Mouse (Mus musculus): ENCODE results near the gene Me3. TPM values are rescaled to one million over a fixed set of nuclear protein-coding genes. Genes with fewer than 3 reads are reported as not detected.

Me3 gene
- total and polyA plus RNA-seq, 2 experiments from 2014 or later = 14.7 to 15.6 TPM

DNA sequence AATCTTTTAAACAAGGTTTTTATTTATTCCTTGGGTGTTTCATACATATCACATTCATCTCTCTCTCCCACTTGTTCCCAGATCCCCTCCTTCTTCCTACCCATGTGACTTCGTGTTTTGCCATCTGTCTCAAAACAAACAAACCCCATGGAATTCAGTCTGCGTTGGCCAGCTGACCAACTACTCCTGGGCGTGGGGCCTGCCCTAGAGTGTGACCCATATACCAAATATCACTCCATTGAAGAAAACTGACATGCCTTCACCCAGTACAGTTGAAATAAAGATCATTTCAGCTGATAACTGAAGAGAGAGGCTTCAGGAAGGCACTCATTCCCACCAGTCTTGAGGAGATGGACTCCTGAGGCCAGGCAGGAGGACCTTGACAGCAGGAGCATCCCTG lies 1.4 kb upstream of the Me3 start:
- Histone ChIP-seq H3K4me3 (ENCODE audit: low read depth, low read length) (no peak overlapping the region), H3K4me2 (ENCODE audit: low read depth) (no peak overlapping the region), H3K27me3 (ENCODE audit: insufficient read depth, low read length) (no peaks in the 10 kb centered on the region), H3K27ac (ENCODE audit: low read depth, low read length) (no peak overlapping the region), H3K9me3 (ENCODE audit: low read length) (no peaks in the 10 kb centered on the region), H3K36me3 (ENCODE audit: insufficient read depth) (no peaks in the 10 kb centered on the region), H3K9ac (no peak overlapping the region), H3K4me1 (ENCODE audit: insufficient read depth) (0 out of 2 replicates have a peak, but pooled peaks cover 5% of the 10 kb centered on the region)
- ATAC-seq (no peak), DNase-seq (no peak)
- no peak for TF ChIP-seq CTCF (IDR thresholded peaks at IDR 0.05; ENCODE audit: low read depth)
- 70% methylated on average over 3 of the region's 3 CpGs for WGBS

DNA sequence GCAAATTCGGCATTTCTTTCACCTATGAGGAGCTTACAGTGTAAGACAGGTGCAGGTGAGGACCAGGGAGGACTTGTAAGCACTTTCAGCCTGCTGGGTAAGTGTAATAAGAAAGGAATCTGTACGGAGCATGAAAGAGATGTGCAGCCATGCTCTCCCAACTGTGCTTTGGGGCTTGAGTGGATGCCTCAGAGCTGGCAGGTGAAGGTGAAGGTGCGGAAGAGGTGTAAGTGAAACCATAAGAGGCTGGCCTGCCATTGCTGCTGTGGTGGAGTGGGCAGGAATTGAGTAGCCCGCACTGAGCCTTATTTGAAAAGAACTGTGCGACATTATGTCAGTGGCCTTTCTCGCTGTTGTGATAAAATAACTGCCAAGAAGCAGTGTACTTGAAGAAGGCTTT lies 8.3 kb downstream of the Me3 start:
- Histone ChIP-seq H3K4me3 (ENCODE audit: low read depth, low read length) (no peak overlapping the region), H3K4me1 (ENCODE audit: insufficient read depth) (no peaks in the 10 kb centered on the region), H3K27me3 (ENCODE audit: insufficient read depth, low read length) (no peaks in the 10 kb centered on the region; the same call in 1 of the 2 replicates), H3K36me3 (ENCODE audit: insufficient read depth) (no peaks in the 10 kb centered on the region), H3K4me2 (ENCODE audit: low read depth) (no peak overlapping the region), H3K27ac (ENCODE audit: low read depth, low read length) (no peak overlapping the region), H3K9ac (no peak overlapping the region), H3K9me3 (ENCODE audit: low read length) (no peaks in the 10 kb centered on the region)
- DNase-seq (no peak), ATAC-seq (no peak)
- TF ChIP-seq CTCF (IDR thresholded peaks at IDR 0.05; ENCODE audit: low read depth) = no peak
- 80% methylated on average over 6 of the region's 6 CpGs for WGBS

DNA sequence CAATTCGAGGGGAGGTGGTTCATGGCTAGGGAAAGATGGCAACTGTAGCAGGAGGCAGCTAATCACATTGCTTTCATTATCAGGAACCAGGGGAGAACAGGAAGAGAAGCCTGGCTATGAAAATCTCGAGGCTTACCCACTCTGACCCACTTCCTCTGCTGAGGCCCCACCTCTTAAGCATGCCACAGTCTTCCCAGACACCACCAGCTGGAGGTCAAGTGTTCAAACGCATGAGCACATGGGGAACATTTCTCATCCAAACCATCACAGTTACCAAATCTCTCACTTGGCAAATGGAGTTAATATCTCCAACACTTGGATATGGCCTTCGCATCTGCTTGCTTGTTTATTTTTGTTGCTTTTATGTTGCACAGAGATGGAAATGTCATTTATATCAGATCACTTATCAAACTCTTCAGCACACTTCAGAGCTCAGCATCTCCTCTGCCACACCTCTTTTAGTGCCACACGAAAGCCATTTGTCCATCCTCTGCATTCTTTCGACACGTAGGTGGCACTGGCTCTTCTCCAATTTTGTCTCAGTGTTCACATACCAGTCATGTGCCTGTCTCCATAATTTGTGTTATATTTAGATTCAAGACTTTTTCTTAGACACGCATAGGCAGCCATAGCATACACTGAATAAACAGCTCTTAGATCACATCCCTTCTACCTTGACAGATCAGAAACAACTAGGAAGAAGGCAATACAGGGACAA lies 8.9 kb downstream of the Me3 start:
- Histone ChIP-seq H3K27ac (ENCODE audit: low read depth, low read length) (no peak overlapping the region), H3K4me3 (ENCODE audit: low read depth, low read length) (no peak overlapping the region), H3K4me1 (ENCODE audit: insufficient read depth) (no peaks in the 10 kb centered on the region), H3K4me2 (ENCODE audit: low read depth) (no peak overlapping the region), H3K36me3 (ENCODE audit: insufficient read depth) (no peaks in the 10 kb centered on the region), H3K9me3 (ENCODE audit: low read length) (no peaks in the 10 kb centered on the region), H3K9ac (no peak overlapping the region), H3K27me3 (ENCODE audit: insufficient read depth, low read length) (no peaks in the 10 kb centered on the region; the same call in 1 of the 2 replicates)
- TF ChIP-seq CTCF (IDR thresholded peaks at IDR 0.05; ENCODE audit: low read depth) = no peak
- ATAC-seq = no peak
- WGBS = 68% methylated on average over 8 of the region's 8 CpGs
- DNase-seq = no peak

DNA sequence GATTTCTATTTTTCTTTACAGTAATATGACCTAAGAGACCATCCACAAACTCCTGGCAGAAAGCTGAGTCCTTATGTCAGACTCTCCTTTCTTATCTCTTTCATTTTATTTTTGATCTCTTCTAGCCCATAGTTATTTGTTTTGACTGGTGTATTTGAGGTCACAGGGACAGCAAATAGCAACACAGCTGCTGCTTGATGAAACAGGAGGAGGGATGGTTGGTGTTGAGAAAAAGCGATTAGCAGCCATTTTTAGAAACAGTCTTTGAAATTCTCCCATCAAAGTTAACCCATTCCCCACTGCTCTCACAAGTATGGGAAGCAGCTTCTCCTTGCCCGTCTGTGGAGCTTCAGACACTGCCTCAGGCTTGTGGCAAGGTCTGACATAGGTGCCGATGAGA lies 12.8 kb downstream of the Me3 start:
- no peak overlapping the region for H3K9ac ChIP-seq
- H3K4me2 ChIP-seq (ENCODE audit: low read depth) = no peak overlapping the region
- no peak for TF ChIP-seq CTCF (IDR thresholded peaks at IDR 0.05; ENCODE audit: low read depth)
- ATAC-seq = peak; percentile 47
- no peaks in the 10 kb centered on the region for H3K4me1 ChIP-seq (ENCODE audit: insufficient read depth)
- H3K27ac ChIP-seq (ENCODE audit: low read depth, low read length) = no peak overlapping the region
- no peak overlapping the region for H3K4me3 ChIP-seq (ENCODE audit: low read depth, low read length)
- no peaks in the 10 kb centered on the region for H3K27me3 ChIP-seq (ENCODE audit: insufficient read depth, low read length)
- DNase-seq = no peak
- H3K9me3 ChIP-seq (ENCODE audit: low read length) = no peaks in the 10 kb centered on the region
- no peaks in the 10 kb centered on the region for H3K36me3 ChIP-seq (ENCODE audit: insufficient read depth)
- 63% methylated on average over 3 of the region's 3 CpGs for WGBS

DNA sequence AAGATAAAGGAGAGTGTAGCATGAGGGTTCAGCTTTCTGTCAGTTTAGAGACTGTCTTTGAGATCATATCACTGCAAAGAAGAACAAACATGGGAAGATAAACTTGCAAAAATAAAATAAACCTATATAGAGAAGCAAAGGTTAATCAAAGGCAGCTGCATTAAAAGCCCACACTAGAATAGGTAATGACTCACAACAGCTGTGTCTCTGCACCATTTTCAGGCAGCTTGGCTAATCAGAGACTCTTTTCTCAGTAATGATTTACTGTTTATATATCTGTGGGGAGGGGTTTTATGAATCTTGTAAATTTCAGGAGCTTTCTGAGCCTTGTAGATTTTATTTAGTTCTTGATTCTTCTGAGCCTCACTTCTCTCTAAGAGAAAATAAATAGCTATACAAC lies 15.7 kb downstream of the Me3 start:
- H3K4me1 ChIP-seq (ENCODE audit: insufficient read depth) = no peaks in the 10 kb centered on the region
- no peak for ATAC-seq
- H3K27me3 ChIP-seq (ENCODE audit: insufficient read depth, low read length) = no peaks in the 10 kb centered on the region
- no peak overlapping the region for H3K4me2 ChIP-seq (ENCODE audit: low read depth)
- no peak for DNase-seq
- H3K9ac ChIP-seq = no peak overlapping the region
- no peak overlapping the region for H3K4me3 ChIP-seq (ENCODE audit: low read depth, low read length)
- no peak for TF ChIP-seq CTCF (IDR thresholded peaks at IDR 0.05; ENCODE audit: low read depth)
- H3K36me3 ChIP-seq (ENCODE audit: insufficient read depth) = no peaks in the 10 kb centered on the region
- no peaks in the 10 kb centered on the region for H3K9me3 ChIP-seq (ENCODE audit: low read length)
- no peak overlapping the region for H3K27ac ChIP-seq (ENCODE audit: low read depth, low read length)

DNA sequence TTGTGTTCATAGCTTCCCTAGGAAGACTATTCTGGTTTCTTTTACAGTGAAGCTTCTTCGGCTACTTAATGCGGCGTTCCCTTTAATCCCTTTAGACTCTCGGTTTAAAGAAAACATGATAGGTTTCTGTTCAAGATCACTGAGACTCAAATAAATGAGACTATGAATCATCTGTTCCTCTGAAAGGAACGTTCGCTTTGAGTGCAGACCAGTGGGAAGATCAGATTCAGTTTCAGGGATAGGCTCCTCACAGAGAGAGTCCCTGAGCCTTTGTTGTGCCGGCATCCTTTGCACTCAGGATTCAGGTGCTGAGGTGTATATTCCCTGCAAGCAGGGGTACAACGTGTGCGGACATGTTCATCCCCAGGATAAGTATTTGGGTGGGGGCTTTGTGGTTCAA lies 25.0 kb downstream of the Me3 start:
- ATAC-seq = no peak

DNA sequence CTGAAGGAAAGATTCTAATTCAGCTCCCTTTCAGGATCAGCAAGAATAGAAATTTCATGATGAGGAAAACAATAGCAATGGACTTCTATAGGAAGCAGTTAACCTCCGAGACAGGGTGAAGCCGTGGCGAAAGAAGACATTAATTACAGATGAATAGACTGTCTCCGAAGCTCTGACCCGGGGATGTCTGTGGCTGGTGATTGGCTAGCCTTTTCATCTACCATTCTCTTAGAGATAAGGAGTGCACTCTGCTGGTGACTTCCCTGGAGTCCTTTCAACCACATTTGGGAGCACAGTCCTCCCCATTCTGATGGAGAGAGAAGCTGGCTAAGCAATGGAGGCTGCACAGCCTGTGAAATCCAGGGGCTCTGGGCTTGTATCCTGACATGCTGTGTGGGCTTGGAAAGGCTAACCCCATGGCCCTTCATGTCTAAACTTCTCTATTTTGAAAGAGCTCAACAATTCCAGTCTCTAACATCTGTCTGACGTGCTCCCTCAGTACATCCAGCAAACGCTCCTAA lies 25.6 kb downstream of the Me3 start:
- H3K4me1 ChIP-seq (ENCODE audit: insufficient read depth) = no peaks in the 10 kb centered on the region
- no peaks in the 10 kb centered on the region for H3K9me3 ChIP-seq (ENCODE audit: low read length)
- H3K36me3 ChIP-seq (ENCODE audit: insufficient read depth) = no peaks in the 10 kb centered on the region
- no peaks in the 10 kb centered on the region for H3K27me3 ChIP-seq (ENCODE audit: insufficient read depth, low read length)
- no peak for DNase-seq
- H3K4me2 ChIP-seq (ENCODE audit: low read depth) = no peak overlapping the region
- TF ChIP-seq CTCF (IDR thresholded peaks at IDR 0.05; ENCODE audit: low read depth) = no peak
- H3K9ac ChIP-seq = no peak overlapping the region
- no peak for ATAC-seq
- WGBS = 39% methylated on average over 7 of the region's 7 CpGs
- H3K4me3 ChIP-seq (ENCODE audit: low read depth, low read length) = no peak overlapping the region
- no peak overlapping the region for H3K27ac ChIP-seq (ENCODE audit: low read depth, low read length)

More for the DNA sequence above, 25.0 kb downstream of the Me3 start:
- Histone ChIP-seq H3K9me3 (ENCODE audit: low read length) (no peaks in the 10 kb centered on the region), H3K9ac (no peak overlapping the region), H3K4me3 (ENCODE audit: low read depth, low read length) (no peak overlapping the region), H3K36me3 (ENCODE audit: insufficient read depth) (no peaks in the 10 kb centered on the region), H3K27ac (ENCODE audit: low read depth, low read length) (no peak overlapping the region), H3K27me3 (ENCODE audit: insufficient read depth, low read length) (no peaks in the 10 kb centered on the region), H3K4me2 (ENCODE audit: low read depth) (no peak overlapping the region), H3K4me1 (ENCODE audit: insufficient read depth) (no peaks in the 10 kb centered on the region)
- no peak for TF ChIP-seq CTCF (IDR thresholded peaks at IDR 0.05; ENCODE audit: low read depth)
- no peak for DNase-seq
- WGBS = 78% methylated on average over 9 of the region's 9 CpGs

Data from forebrain, postnatal 0 days (tissue).